In genomic region chr9:37145616-37146352, GRCm38 (mm10) we compare ENCODE assay signal across 8 mouse cellular contexts. TPM values are rescaled to one million over a fixed set of nuclear protein-coding genes. Genes with fewer than 3 reads are reported as not detected.
DNase-seq lines count a peak whose midpoint lies in the region; ATAC-seq lines count a peak whose summit lies in the region.

No protein-coding gene starts in this region.

- ATAC-seq in hindbrain, embryonic 15.5 days (ENCODE audit: low FRiP score, low read depth): no peak
- ATAC-seq in liver, embryonic 15.5 days (ENCODE audit: insufficient read depth): no peak
- ATAC-seq in neural tube, embryonic 14.5 days (ENCODE audit: low read depth): 0 out of 2 replicates have a peak, but pooled peaks have one; percentile 0

- H3K9me3 ChIP-seq in forebrain, embryonic 10.5 days: no peaks in the 10 kb centered on the region
- H3K9me3 ChIP-seq in hindbrain, embryonic 15.5 days: no peaks in the 10 kb centered on the region
- no peaks in the 10 kb centered on the region for H3K9me3 ChIP-seq in liver, embryonic 15.5 days (replicated peaks)
- H3K9me3 ChIP-seq in neural tube, embryonic 14.5 days (ENCODE audit: control insufficient read depth, low read length): no peaks in the 10 kb centered on the region

- H3K4me1 ChIP-seq in forebrain, embryonic 10.5 days: peaks cover 64% of the 10 kb centered on the region
- H3K4me1 ChIP-seq in hindbrain, embryonic 15.5 days (replicated peaks): peaks cover 44% of the 10 kb centered on the region
- H3K4me1 ChIP-seq in liver, embryonic 15.5 days (replicated peaks): no peaks in the 10 kb centered on the region
- peaks cover 28% of the 10 kb centered on the region for H3K4me1 ChIP-seq in neural tube, embryonic 14.5 days (ENCODE audit: control insufficient read depth, insufficient read depth, low read length)

- peak overlapping the region; percentile 99 for H3K27ac ChIP-seq in forebrain, embryonic 10.5 days
- peak overlapping the region; percentile 99 for H3K27ac ChIP-seq in hindbrain, embryonic 15.5 days (replicated peaks)
- no peak overlapping the region for H3K27ac ChIP-seq in liver, embryonic 15.5 days (replicated peaks)
- H3K27ac ChIP-seq in neural tube, embryonic 14.5 days (ENCODE audit: low read depth, low read length): peak overlapping the region; percentile 98

- under 1% methylated on average over 43 of the region's 43 CpGs for WGBS in forebrain, embryonic 10.5 days
- 1% methylated on average over 43 of the region's 43 CpGs for WGBS in hindbrain, embryonic 15.5 days
- WGBS in liver, embryonic 15.5 days (ENCODE audit: insufficient replicate concordance): 2% methylated on average over 43 of the region's 43 CpGs
- under 1% methylated on average over 43 of the region's 43 CpGs for WGBS in neural tube, embryonic 14.5 days

- no peaks in the 10 kb centered on the region for H3K36me3 ChIP-seq in forebrain, embryonic 10.5 days (replicated peaks)
- H3K36me3 ChIP-seq in hindbrain, embryonic 15.5 days: no peaks in the 10 kb centered on the region
- no peaks in the 10 kb centered on the region for H3K36me3 ChIP-seq in liver, embryonic 15.5 days (replicated peaks)
- H3K36me3 ChIP-seq in neural tube, embryonic 14.5 days (ENCODE audit: control insufficient read depth, insufficient read depth, low read length): no peaks in the 10 kb centered on the region

- H3K27me3 ChIP-seq in forebrain, embryonic 10.5 days (ENCODE audit: poor library complexity, severe bottlenecking): peaks cover 14% of the 10 kb centered on the region
- H3K27me3 ChIP-seq in hindbrain, embryonic 15.5 days: no peaks in the 10 kb centered on the region
- H3K27me3 ChIP-seq in liver, embryonic 15.5 days: peaks cover 85% of the 10 kb centered on the region
- no peaks in the 10 kb centered on the region for H3K27me3 ChIP-seq in neural tube, embryonic 14.5 days (ENCODE audit: control insufficient read depth, insufficient read depth, low read length)

- peak overlapping the region; percentile 98 for H3K9ac ChIP-seq in hindbrain, embryonic 15.5 days
- H3K9ac ChIP-seq in liver, embryonic 15.5 days: no peak overlapping the region
- peak overlapping the region; percentile 95 for H3K9ac ChIP-seq in neural tube, embryonic 14.5 days (replicated peaks; ENCODE audit: low read depth, low read length)

- DNase-seq in layer of hippocampus, postnatal 10 days (ENCODE audit: low spot score in 2 of 2): peak; percentile 54 to 57
- no peak for DNase-seq in layer of hippocampus, adult 9-11 months
- DNase-seq in adrenal gland, postnatal 25 days: peak; percentile 39
- peak; percentile 71 for DNase-seq in forebrain, embryonic 10.5 days (ENCODE audit: extremely low spot score, low spot score)
- no peak for DNase-seq in frontal cortex, postnatal 14 days (ENCODE audit: low spot score in 2 of 2)

- peak overlapping the region; percentile 93 for H3K4me2 ChIP-seq in hindbrain, embryonic 15.5 days
- H3K4me2 ChIP-seq in liver, embryonic 15.5 days: peak overlapping the region; percentile 69
- H3K4me2 ChIP-seq in neural tube, embryonic 14.5 days (ENCODE audit: low read depth, low read length): peak overlapping the region; percentile 81

- H3K4me3 ChIP-seq in forebrain, embryonic 10.5 days: peak overlapping the region; percentile 96
- H3K4me3 ChIP-seq in hindbrain, embryonic 15.5 days: peak overlapping the region; percentile 93
- peak overlapping the region; percentile 51 for H3K4me3 ChIP-seq in liver, embryonic 15.5 days (replicated peaks)
- H3K4me3 ChIP-seq in neural tube, embryonic 14.5 days (ENCODE audit: low read depth, low read length): peak overlapping the region; percentile 88

RNA-seq across cellular contexts. Expression of gene Pknox2, which starts 1.4 kb away (rescaled TPM):
- 10 to 100 TPM; 31.4 to 36.3 TPM for total RNA-seq in layer of hippocampus, postnatal 10 days (2021)
- total RNA-seq in adrenal gland, postnatal 25 days (2021): 1.9 and 2.2 TPM in 2 replicates
- 35.3 and 36.8 TPM in 2 replicates for polyA plus RNA-seq in forebrain, embryonic 10.5 days (2016; fragmentation: Nextera tagmentation; extraction: Ambion mirVana)
- polyA plus RNA-seq in hindbrain, embryonic 15.5 days (2015; fragmentation: Nextera tagmentation; extraction: Ambion mirVana): 32.9 and 40.6 TPM in 2 replicates
- polyA plus RNA-seq in liver, embryonic 15.5 days (2015; fragmentation: Nextera tagmentation; extraction: Ambion mirVana): 0.38 and 0.44 TPM in 2 replicates
- 33.4 and 39.0 TPM in 2 replicates for polyA plus RNA-seq in neural tube, embryonic 14.5 days (2014; fragmentation: Nextera tagmentation; extraction: Ambion mirVana)

Comparison
In these comparisons a context has a peak if more than half of its experiments do, and no peak if none do; other contexts are left out.
1. DNase-seq: peak in layer of hippocampus, postnatal 10 days (2 of 2), adrenal gland, postnatal 25 days (single experiment) and forebrain, embryonic 10.5 days (single experiment); none in layer of hippocampus, adult 9-11 months (single experiment) and frontal cortex, postnatal 14 days (0 of 2).
2. RNA of gene Pknox2, which starts 1.4 kb away (polyA plus RNA-seq): 32.9 to 40.6 TPM in hindbrain, embryonic 15.5 days, 35.3 to 36.8 TPM in forebrain, embryonic 10.5 days and 33.4 to 39.0 TPM in neural tube, embryonic 14.5 days; 0.38 to 0.44 TPM in liver, embryonic 15.5 days; every median in the first group is over 10 times any median in the second.
3. Peak in every context shown above with its lines, with median percentiles within 50 percentile points of each other: H3K4me3 ChIP-seq and H3K4me2 ChIP-seq.